Mouse (Mus musculus) intestine, postnatal 0 days (tissue): Measurements from ENCODE around the gene Prrx2. TPM values are rescaled to one million over a fixed set of nuclear protein-coding genes. Genes with fewer than 3 reads are reported as not detected.
A peak's percentile ranks its signal among the peaks of the same experiment; 100 is the strongest.

Experiments used
- ATAC-seq: fragments of 200-750 bp; cut with Nextera tagmentation; 2 replicates; pipeline ENCODE4 v1.8.0; 2017; ENCODE audit warnings: mild to moderate bottlenecking, moderate TSS enrichment, moderate library complexity
- H3K27ac ChIP-seq: fragments of 300-500 bp; sonication (generic); 2 replicates; pipeline ENCODE4 v1.5.1; 2014; ENCODE audit warnings: mild to moderate bottlenecking, low read depth, low read length, moderate library complexity
- H3K27me3 ChIP-seq: fragments of 300-500 bp; sonication (generic); replicated peaks from 2 replicates; pipeline ENCODE4 v1.6.1; 2014; ENCODE audit warnings: low read length, mixed read lengths; ENCODE audit not compliant: control insufficient read depth, insufficient read depth
- H3K36me3 ChIP-seq: fragments of 300-500 bp; sonication (generic); 2 replicates; pipeline ENCODE4 v1.6.1; 2014; ENCODE audit warnings: mild to moderate bottlenecking, moderate library complexity; ENCODE audit not compliant: control insufficient read depth, insufficient read depth
- H3K4me1 ChIP-seq: fragments of 300-500 bp; sonication (generic); replicated peaks from 2 replicates; pipeline ENCODE4 v1.6.1; 2014; ENCODE audit warnings: antibody characterized with exemption, low read length, mixed read lengths; ENCODE audit not compliant: control insufficient read depth, insufficient read depth
- H3K4me2 ChIP-seq: fragments of 300-500 bp; sonication (generic); replicated peaks from 2 replicates; pipeline ENCODE4 v1.6.1; 2014; ENCODE audit warnings: low read depth, mild to moderate bottlenecking, moderate library complexity
- H3K4me3 ChIP-seq: fragments of 300-500 bp; sonication (generic); 2 replicates; pipeline ENCODE4 v1.5.1; 2014; ENCODE audit warnings: low read depth, low read length
- H3K9ac ChIP-seq: fragments of 300-500 bp; sonication (generic); 2 replicates; pipeline ENCODE4 v1.6.1; 2014; ENCODE audit warnings: mild to moderate bottlenecking, low read depth, low read length
- H3K9me3 ChIP-seq: fragments of 300-500 bp; sonication (generic); 2 replicates; pipeline ENCODE4 v1.6.1; 2016; ENCODE audit warnings: mixed run types; ENCODE audit not compliant: control insufficient read depth
- CTCF ChIP-seq: sonication (generic); IDR thresholded peaks from 2 replicates; pipeline ENCODE4 v1.5.1; 2016; ENCODE audit warnings: low read depth, mild to moderate bottlenecking, control low read depth, antibody characterized with exemption, moderate library complexity
- WGBS: fragments of 180-500 bp; shearing (Covaris S2); extraction: QIAGEN DNeasy Blood & Tissue Kit; methylation state at CpG from one replicate; pipeline ENCODE4 v1.1.7; 2014; 5-methylcytosine and 5-hydroxymethylcytosine counted together
- polyA plus RNA-seq: library from polyadenylated mRNA; unstranded; fragments of >200 nt; fragmentation: Nextera tagmentation; extraction: Ambion mirVana; gene quantifications from 2 replicates; pipeline ENCODE4 v1.2.1, GENCODE M21; 2015

Gene Prrx2
- polyA plus RNA-seq, 1 experiment from 2014 or later, result 0.74 TPM

DNA sequence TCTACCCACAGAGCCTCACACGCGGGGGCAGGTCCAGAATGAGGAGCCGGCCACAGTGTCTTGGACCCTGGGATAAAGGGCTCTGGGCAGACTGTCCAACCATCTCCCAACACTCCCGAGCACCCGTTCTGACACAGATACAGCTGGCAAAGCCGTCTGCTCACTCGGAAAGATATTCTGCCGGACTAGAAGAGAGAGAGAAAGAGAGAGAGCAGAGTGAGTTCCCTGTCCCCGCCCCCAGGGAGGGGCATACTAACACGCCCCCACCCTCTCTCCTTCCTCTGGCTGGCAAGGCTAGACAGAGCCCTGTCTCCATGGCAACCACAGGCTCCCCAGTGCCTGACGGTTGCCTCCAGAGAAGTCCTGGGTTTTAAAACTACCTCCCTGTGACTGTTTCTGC lies 38.4 kb upstream of the Prrx2 start:
- Histone ChIP-seq H3K36me3 (no peaks in the 10 kb centered on the region), H3K27ac (no peak overlapping the region), H3K4me3 (no peak overlapping the region), H3K4me1 (0 out of 2 replicates have a peak, but pooled peaks cover 3% of the 10 kb centered on the region), H3K9ac (0 out of 2 replicates have a peak overlapping the region, but pooled peaks have one; percentile 7), H3K9me3 (no peaks in the 10 kb centered on the region), H3K4me2 (peak overlapping the region; percentile 52), H3K27me3 (no peaks in the 10 kb centered on the region; the same call in 1 of the 2 replicates)
- TF ChIP-seq CTCF, result no peak
- no peak for ATAC-seq
- 8% methylated on average over 11 of the region's 11 CpGs for WGBS

DNA sequence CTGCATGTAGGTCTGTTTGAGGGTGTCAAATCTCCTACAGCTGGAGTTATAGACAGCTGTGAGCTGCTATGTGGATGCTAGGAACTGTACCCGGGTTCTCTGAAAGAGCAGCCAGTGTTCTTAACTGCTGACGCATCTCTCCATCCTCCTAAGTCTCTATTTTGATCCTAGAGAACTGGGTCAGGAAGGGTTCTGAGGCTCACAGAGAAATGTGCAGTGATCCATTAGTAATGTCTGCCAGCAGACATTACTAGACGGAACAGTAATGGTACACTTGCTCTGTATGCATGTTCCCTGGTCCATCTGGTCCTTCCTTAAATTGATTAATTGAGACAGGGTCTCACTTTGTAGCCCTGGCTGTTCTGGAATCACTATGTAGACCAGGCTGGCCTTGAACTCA lies 35.3 kb upstream of the Prrx2 start:
- Histone ChIP-seq H3K36me3 (no peaks in the 10 kb centered on the region), H3K27me3 (no peaks in the 10 kb centered on the region; the same call in 1 of the 2 replicates)

DNA sequence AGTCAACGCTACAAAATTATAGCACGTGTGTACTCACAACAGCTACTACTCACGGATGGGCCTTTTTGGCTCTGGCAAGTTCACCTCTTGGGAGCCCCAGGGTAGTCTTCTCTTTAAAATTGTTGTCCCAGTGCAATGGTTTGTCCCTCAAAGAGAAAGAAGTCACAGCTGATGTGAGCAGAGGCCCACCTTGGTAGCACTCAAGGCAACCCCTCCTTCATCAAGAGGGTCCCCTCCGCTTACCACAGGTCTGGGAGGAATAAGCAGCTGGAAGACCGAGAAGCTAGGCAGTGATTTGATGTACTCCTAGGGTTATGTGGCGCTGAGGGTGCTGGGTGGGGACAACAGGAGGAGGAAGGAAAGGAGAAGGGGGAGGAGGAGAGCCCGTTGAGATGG lies 34.1 kb upstream of the Prrx2 start:
- H3K4me2 ChIP-seq, result peak overlapping the region; percentile 93
- no peak overlapping the region for H3K27ac ChIP-seq
- H3K27me3 ChIP-seq, result no peaks in the 10 kb centered on the region; the same call in 1 of the 2 replicates
- no peak for ATAC-seq
- 0 out of 2 replicates have a peak, but pooled peaks cover 6% of the 10 kb centered on the region for H3K4me1 ChIP-seq
- H3K4me3 ChIP-seq, result peak overlapping the region; percentile 47
- no peaks in the 10 kb centered on the region for H3K9me3 ChIP-seq
- no peak for TF ChIP-seq CTCF
- 46% methylated on average over 7 of the region's 7 CpGs for WGBS
- H3K9ac ChIP-seq, result no peak overlapping the region
- H3K36me3 ChIP-seq, result no peaks in the 10 kb centered on the region

More for the DNA sequence above, 35.3 kb upstream of the Prrx2 start:
- H3K4me2 ChIP-seq, result no peak overlapping the region
- ATAC-seq, result no peak
- WGBS, result 75% methylated on average over 3 of the region's 3 CpGs
- no peak overlapping the region for H3K27ac ChIP-seq
- no peak for TF ChIP-seq CTCF
- H3K4me1 ChIP-seq, result 0 out of 2 replicates have a peak, but pooled peaks cover 6% of the 10 kb centered on the region
- no peak overlapping the region for H3K4me3 ChIP-seq
- no peaks in the 10 kb centered on the region for H3K9me3 ChIP-seq
- H3K9ac ChIP-seq, result no peak overlapping the region

DNA sequence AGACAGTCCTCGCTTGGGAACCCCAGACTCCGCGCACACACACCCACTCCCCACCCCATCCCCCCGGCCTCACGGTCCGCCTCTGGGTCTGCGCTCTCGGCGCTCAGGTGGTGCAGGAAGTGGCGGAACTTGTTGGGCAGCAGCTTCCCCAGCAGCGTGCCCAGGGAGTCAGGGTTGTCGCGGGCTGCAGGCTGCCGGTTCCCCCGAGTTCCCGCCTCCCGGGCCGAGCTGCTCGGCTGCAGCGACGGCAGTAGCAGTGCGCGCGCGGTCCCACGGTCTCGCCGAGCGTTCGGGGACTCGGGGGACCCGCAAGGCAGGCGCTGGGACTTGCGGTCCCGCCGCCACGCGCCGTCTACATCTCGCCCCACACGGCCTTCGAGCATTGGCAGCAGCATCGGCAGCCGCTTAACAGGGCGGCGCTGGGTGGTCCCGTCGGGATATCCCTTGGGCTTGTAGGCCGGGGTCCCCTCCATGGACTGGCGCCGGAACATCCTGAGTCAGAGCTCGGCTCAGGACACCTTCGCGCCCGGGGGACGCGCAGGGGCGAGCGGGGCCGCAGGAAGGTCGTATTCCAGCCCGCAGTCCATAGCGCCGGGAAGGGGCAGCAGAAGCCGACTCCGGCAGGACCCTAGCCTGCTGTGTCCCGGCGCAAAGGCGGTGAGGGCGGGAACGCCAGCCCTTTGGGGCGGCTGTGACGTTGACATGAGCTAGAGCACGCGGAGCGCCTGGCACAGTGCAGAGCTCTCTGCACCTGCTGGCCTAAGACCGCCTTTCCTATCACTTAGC lies 33.5 kb upstream of the Prrx2 start:
- under 1% methylated on average over 73 of the region's 77 CpGs for WGBS
- peak; percentile 55; the same call in 1 of the 2 replicates for ATAC-seq
- TF ChIP-seq CTCF, result no peak

DNA sequence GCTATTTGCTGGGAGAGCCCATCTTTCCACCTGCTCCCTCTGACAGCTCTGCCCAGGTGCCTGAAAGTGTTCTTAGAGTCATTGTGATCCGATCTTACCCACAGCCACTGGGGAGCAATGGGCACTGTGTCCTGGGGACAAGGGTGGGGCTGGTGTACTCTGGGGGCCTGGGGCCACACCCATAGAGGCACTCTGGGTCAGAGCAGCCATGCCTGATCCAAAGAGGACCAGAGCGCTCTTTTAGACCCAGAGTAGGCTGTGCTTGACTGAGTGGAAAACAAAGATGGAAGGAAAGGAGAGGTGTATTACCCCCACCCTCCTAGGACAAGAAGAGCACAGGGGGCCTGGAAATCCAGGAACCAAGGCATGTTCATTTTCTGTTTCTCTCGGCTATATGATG lies 31.2 kb upstream of the Prrx2 start, which contains the start of gene 1700001O22Rik:
TSS of gene 1700001O22Rik (minus strand) at position 58 of the 400 bp plus-strand sequence.
- no peak for TF ChIP-seq CTCF
- no peaks in the 10 kb centered on the region; the same call in 1 of the 2 replicates for H3K27me3 ChIP-seq
- H3K4me2 ChIP-seq, result no peak within 1 kb of the TSS
- no peaks in the 10 kb centered on the region for H3K36me3 ChIP-seq
- no peak within 1 kb of the TSS for H3K9ac ChIP-seq
- no peaks in the 10 kb centered on the region for H3K9me3 ChIP-seq
- H3K27ac ChIP-seq, result no peak within 1 kb of the TSS
- H3K4me3 ChIP-seq, result no peak within 1 kb of the TSS
- WGBS, result 87% methylated on average over 3 of the region's 3 CpGs
- no peak for ATAC-seq
- H3K4me1 ChIP-seq, result peaks cover 13% of the 10 kb centered on the region; the same call in 1 of the 2 replicates

More for the DNA sequence above, 33.5 kb upstream of the Prrx2 start:
- Histone ChIP-seq H3K4me1 (0 out of 2 replicates have a peak, but pooled peaks cover 6% of the 10 kb centered on the region), H3K9ac (peak overlapping the region; percentile 48), H3K27me3 (no peaks in the 10 kb centered on the region; the same call in 1 of the 2 replicates), H3K4me3 (peak overlapping the region; percentile 47), H3K36me3 (no peaks in the 10 kb centered on the region), H3K9me3 (no peaks in the 10 kb centered on the region), H3K4me2 (peak overlapping the region; percentile 93), H3K27ac (no peak overlapping the region)

DNA sequence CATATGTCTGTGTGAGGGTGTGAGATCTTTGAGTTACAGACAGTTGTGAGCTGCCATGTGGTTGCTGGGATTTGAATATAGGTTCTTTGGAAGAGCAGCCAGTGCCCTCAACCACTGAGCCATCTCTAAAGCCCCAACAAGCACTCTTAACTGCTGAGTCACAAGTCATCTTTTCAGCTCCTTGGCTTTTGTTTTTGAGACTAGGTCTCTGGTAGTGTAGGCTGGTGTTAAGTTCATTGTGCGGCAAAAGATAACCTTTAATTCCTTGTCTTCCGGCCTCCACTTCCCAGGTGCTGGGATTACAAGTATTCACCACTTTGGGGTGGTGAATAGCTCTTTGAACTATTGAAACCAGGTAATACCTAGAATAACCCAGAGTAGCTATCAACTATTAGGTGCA lies 28.8 kb upstream of the Prrx2 start:
- TF ChIP-seq CTCF, result no peak
- Histone ChIP-seq H3K9ac (no peak overlapping the region), H3K27me3 (no peaks in the 10 kb centered on the region; the same call in 1 of the 2 replicates), H3K4me2 (no peak overlapping the region), H3K9me3 (no peaks in the 10 kb centered on the region), H3K27ac (no peak overlapping the region), H3K4me3 (no peak overlapping the region), H3K36me3 (no peaks in the 10 kb centered on the region), H3K4me1 (peaks cover 17% of the 10 kb centered on the region; the same call in 1 of the 2 replicates)
- 89% methylated on average over 2 of the region's 2 CpGs for WGBS
- ATAC-seq, result no peak
